Mouse (Mus musculus): ENCODE results near the gene Ms4a4b.
"Not testable (repeated sequence)": the region's sequence is repeated elsewhere in the genome, so short reads cannot be mapped to it uniquely, and the experiment has no call there.

Gene Ms4a4b

GRCm38 (mm10) chr19:11485746-11486145, 42.4 kb downstream of the Ms4a4b start, which contains the start of gene Gm8369:
Gm8369 (plus strand) TSS chr19:11485938.
- DNase-seq (ENCODE audit: low read depth in 1 of 2, low spot score in 2 of 2) = no peak

- no peak for DNase-seq (ENCODE audit: low read depth in 1 of 2, low spot score in 2 of 2)
Observed at GRCm38 (mm10) chr19:11486599-11486998, 43.2 kb downstream of the Ms4a4b start.

GRCm38 (mm10) chr19:11491406-11492189, 48.2 kb downstream of the Ms4a4b start:
- no peak for DNase-seq (ENCODE audit: low read depth in 1 of 2, low spot score in 2 of 2)

GRCm38 (mm10) chr19:11492671-11493070, 49.3 kb downstream of the Ms4a4b start:
- DNase-seq (ENCODE audit: low read depth in 1 of 2, low spot score in 2 of 2) = no peak

- peak in 1 of 2 experiments; percentile 14 for DNase-seq (ENCODE audit: low read depth in 1 of 2, low spot score in 2 of 2)
Observed at GRCm38 (mm10) chr19:11494519-11494918, 51.2 kb downstream of the Ms4a4b start.

GRCm38 (mm10) chr19:11496361-11496760, 53.0 kb downstream of the Ms4a4b start:
- no peak for DNase-seq (ENCODE audit: low read depth in 1 of 2, low spot score in 2 of 2)

- not testable (repeated sequence) for DNase-seq (ENCODE audit: low read depth in 1 of 2, low spot score in 2 of 2)
Observed at GRCm38 (mm10) chr19:11497300-11497699, 53.9 kb downstream of the Ms4a4b start.

GRCm38 (mm10) chr19:11500796-11501195, 57.4 kb downstream of the Ms4a4b start:
- no peak for DNase-seq (ENCODE audit: low read depth in 1 of 2, low spot score in 2 of 2)

GRCm38 (mm10) chr19:11501326-11501725, 58.0 kb downstream of the Ms4a4b start:
- DNase-seq (ENCODE audit: low read depth in 1 of 2, low spot score in 2 of 2) = no peak

GRCm38 (mm10) chr19:11504857-11505256, 61.5 kb downstream of the Ms4a4b start:
- DNase-seq (ENCODE audit: low read depth in 1 of 2, low spot score in 2 of 2) = no peak

GRCm38 (mm10) chr19:11513458-11513857, 70.1 kb downstream of the Ms4a4b start:
- DNase-seq (ENCODE audit: low read depth in 1 of 2, low spot score in 2 of 2) = no peak

GRCm38 (mm10) chr19:11516246-11516645, 72.9 kb downstream of the Ms4a4b start, which contains the start of gene Ms4a6b:
Ms4a6b (plus strand) TSS chr19:11516512.
- DNase-seq (ENCODE audit: low read depth in 1 of 2, low spot score in 2 of 2) = no peak

Measured in monocyte, adult 2 months (primary cell).